Mouse (Mus musculus): ENCODE results near the gene Bag2.
"Not testable (repeated sequence)": the region's sequence is repeated elsewhere in the genome, so short reads cannot be mapped to it uniquely, and the experiment has no call there.

Gene Bag2

GRCm38 (mm10) chr1:33749109-33749508 is 8.5 kb downstream of the Bag2 start:
- no peak for DNase-seq

- DNase-seq: no peak
Observed at GRCm38 (mm10) chr1:33745901-33746300, 11.7 kb downstream of the Bag2 start.

GRCm38 (mm10) chr1:33744815-33745214 is 12.8 kb downstream of the Bag2 start:
- DNase-seq: not testable (repeated sequence)

- DNase-seq: no peak
Observed at GRCm38 (mm10) chr1:33742903-33743302, 14.7 kb downstream of the Bag2 start.

- peak; percentile 68 to 79 for DNase-seq
Observed at GRCm38 (mm10) chr1:33739302-33739701, 18.3 kb downstream of the Bag2 start.

- no peak for DNase-seq
Observed at GRCm38 (mm10) chr1:33738681-33739278, 18.8 kb downstream of the Bag2 start.

GRCm38 (mm10) chr1:33738281-33738680 is 19.3 kb downstream of the Bag2 start:
- no peak for DNase-seq

- DNase-seq: no peak
Observed at GRCm38 (mm10) chr1:33734001-33734685, 23.5 kb downstream of the Bag2 start.

GRCm38 (mm10) chr1:33733044-33733443 is 24.6 kb downstream of the Bag2 start:
- DNase-seq: no peak

- no peak for DNase-seq
Observed at GRCm38 (mm10) chr1:33725086-33725485, 32.5 kb downstream of the Bag2 start.

GRCm38 (mm10) chr1:33724516-33724915 is 33.1 kb downstream of the Bag2 start:
- DNase-seq: no peak

- no peak for DNase-seq
Observed at GRCm38 (mm10) chr1:33721020-33721419, 36.6 kb downstream of the Bag2 start.

- no peak for DNase-seq
Observed at GRCm38 (mm10) chr1:33720231-33720630, 37.4 kb downstream of the Bag2 start.

- peak; percentile 75 to 79 for DNase-seq
Observed at GRCm38 (mm10) chr1:33719733-33720225, 37.8 kb downstream of the Bag2 start, which contains the start of gene Rab23. Rab23 (plus strand) TSS chr1:33719887.

GRCm38 (mm10) chr1:33717636-33718035 is 40.0 kb downstream of the Bag2 start:
- no peak for DNase-seq

- no peak for DNase-seq
Observed at GRCm38 (mm10) chr1:33714796-33715195, 42.8 kb downstream of the Bag2 start.

- no peak for DNase-seq
Observed at GRCm38 (mm10) chr1:33712026-33712425, 45.6 kb downstream of the Bag2 start.

- DNase-seq: no peak
Observed at GRCm38 (mm10) chr1:33709615-33710014, 48.0 kb downstream of the Bag2 start.

GRCm38 (mm10) chr1:33701244-33701643 is 56.4 kb downstream of the Bag2 start:
- no peak for DNase-seq

- DNase-seq: no peak
Observed at GRCm38 (mm10) chr1:33696016-33696415, 61.6 kb downstream of the Bag2 start.

All from lung, adult 18-20 months (tissue).